Mouse (Mus musculus): ENCODE measurements around the gene Lhx2. TPM values are rescaled to one million over a fixed set of nuclear protein-coding genes. Genes with fewer than 3 reads are reported as not detected.

The Lhx2 gene
- total RNA-seq, 1 experiment from 2014 or later, result not detected

Other genes starting within 250 kb of the Lhx2 start
- 20.8 and 23.6 TPM in 2 replicates for gene Dennd1a, start 51.9 kb upstream of the Lhx2 start, total RNA-seq (2017)
- 6.9 and 14.1 TPM in 2 replicates for gene Nek6, start 172.4 kb downstream of the Lhx2 start, total RNA-seq (2017)

Data from hematopoietic stem cell, adult 5-6 weeks (primary cell).